Mouse (Mus musculus): ENCODE data around the gene Atp13a3. TPM values are rescaled to one million over a fixed set of nuclear protein-coding genes. Genes with fewer than 3 reads are reported as not detected.
"Not testable (repeated sequence)": the region's sequence is repeated elsewhere in the genome, so short reads cannot be mapped to it uniquely, and the experiment has no call there.

The Atp13a3 gene
- 46.4 and 64.9 TPM in 2 replicates for total RNA-seq (2015; ENCODE audit: low replicate concordance)
- 36.7 and 38.2 TPM in 2 replicates for total RNA-seq (2017; ENCODE audit: low replicate concordance)

DNA sequence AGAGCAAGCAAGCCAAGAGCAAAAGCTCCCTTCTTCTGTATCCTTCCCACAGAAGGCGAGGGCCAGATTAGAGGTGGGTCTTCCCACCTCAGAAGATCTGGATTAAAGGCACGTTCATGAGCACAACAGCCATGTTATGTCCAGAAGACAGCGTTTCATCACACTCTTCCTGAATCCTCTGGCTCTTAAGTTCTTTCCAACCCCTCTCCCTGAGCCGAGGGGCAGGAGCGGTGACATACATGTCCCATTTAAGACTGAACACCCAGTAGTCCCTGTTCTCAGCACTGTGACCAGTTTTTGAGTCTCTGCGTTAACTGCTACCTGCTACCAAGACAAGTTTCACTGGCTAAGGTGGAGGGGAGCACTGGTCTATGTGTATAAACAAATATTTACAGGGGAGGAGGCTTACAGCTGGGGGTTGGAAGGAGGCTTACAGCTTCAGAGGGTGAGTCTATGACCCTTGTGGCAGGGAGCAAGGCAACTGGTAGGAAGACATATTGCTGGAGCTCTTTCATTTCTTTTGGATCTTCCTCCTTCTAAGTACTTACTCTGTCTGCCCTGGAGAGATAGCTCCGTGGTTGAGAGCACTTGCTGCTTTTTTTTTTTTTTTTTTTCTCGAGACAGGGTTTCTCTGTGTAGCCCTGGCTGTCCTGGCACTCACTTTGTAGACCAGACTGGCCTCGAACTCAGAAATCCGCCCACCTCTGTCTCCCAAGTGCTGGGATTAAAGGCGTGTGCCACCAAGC lies at the start of gene Atp13a3:
Gene Atp13a3, minus strand, starts transcription at position 51 of the 746 bp plus-strand sequence.
- ATAC-seq (replicated peaks; ENCODE audit: low FRiP score, poor library complexity, severe bottlenecking), result no peak

DNA sequence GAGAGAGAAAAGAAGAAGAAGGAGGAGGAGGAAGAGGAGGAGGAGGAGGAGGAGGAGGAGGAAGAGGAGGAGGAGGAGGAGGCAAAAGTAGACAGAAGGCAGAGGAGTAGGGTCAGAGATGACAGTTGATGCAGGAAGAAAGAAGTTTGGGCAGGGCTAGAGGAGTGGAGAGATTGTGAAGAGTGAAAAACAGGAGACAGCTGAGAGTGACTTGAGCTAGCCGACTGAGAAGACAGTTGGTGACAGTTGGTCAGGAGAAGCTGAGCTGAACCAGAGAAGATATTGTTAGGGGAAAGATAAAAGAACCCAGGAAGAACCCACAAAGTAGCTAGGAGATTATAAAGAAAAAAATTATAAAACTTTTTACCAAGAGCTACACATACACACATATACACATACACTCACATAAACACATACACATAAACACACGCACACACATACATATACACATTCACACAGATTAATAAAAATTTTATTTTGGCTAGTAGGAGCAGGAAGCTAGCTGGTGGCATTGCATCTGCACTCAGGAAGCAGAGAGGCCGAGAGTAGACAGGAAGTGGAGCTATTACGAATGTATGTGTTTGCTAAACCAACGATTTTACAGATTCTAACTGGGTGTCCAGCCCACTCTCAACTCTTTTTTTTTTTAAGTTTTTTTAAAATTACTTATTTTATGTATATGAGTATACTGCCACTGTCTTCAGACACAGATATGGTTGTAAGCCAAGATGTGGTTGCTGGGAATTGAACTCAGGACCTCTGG lies 47.6 kb upstream of the Atp13a3 start:
- ATAC-seq (replicated peaks; ENCODE audit: low FRiP score, poor library complexity, severe bottlenecking), result no peak

DNA sequence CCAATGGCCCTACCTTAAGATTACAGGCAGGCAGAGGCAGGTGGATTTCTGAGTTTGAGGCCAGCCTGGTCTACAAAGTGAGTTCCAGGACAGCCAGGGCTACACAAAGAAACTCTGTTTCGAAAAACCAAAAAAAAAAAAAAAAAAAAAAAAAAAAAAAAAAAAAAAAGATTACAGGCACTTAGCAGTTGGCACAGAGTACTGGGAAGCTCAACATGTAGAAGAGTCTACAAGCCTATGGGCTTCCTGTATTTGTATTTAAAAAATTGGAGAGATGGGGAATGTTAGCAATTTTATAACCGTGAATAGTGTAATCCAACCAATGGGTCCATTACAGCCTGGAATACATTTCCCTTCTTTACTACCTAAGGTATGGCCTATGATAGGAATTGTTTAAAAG lies 45.4 kb upstream of the Atp13a3 start:
- ATAC-seq (replicated peaks; ENCODE audit: low FRiP score, poor library complexity, severe bottlenecking), result not testable (repeated sequence)

DNA sequence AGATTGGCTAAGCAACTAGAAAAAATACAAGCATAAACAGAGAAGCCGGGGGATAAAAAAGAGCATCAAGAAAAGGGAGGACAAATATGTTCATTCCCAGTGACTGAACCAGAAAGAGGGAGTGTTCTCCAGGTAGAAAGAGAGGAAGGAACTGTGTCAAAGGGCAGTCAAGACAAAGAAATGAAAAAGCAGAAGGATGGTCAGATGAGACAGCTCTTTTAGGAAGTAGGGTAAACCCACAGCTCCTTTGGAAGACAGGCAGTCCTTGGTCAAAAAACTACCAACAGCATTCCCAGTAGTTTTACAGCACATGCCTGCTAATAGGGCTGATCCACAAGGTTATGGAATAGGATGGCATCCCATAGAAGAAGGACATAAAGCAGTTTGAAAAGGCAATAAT lies 43.2 kb upstream of the Atp13a3 start:
- ATAC-seq (replicated peaks; ENCODE audit: low FRiP score, poor library complexity, severe bottlenecking), result no peak

DNA sequence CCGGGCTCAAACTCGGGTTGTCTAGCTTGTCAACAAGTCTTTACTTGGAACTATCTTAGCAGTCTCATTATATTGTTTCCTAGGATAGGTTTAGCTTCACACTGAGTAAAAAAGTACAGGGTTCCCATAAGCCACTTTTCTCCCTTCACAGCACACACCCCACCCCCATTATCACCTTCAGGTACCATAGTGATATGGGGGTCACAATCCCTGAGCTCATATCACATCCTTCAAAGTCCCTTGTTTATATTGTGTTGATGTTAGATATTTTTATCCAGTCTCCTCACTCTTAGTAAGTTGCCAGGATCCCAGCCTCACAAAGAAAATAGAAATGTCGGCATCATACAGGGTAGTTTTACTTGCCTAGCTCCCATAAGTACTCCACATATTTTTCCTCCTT lies 42.4 kb upstream of the Atp13a3 start:
- no peak for ATAC-seq (replicated peaks; ENCODE audit: low FRiP score, poor library complexity, severe bottlenecking)

DNA sequence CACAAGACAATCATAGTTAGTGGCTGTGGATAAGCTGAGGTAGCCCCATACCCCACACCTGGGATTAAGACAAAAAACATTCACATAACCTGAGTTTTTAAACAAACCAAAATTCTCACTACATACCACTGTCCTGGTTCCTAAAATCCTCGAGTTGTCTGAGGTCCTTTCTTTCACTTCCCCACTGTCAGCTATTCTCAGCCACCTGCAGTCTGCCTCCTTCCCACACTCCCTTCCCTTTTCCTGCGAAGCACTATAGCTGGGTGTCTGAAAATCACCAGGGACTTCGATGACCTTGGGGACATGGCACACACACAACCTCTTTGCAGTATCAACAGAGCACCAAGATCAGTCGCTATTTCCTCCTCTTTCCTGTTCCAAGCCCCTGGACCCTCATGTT lies 41.9 kb upstream of the Atp13a3 start:
- no peak for ATAC-seq (replicated peaks; ENCODE audit: low FRiP score, poor library complexity, severe bottlenecking)

DNA sequence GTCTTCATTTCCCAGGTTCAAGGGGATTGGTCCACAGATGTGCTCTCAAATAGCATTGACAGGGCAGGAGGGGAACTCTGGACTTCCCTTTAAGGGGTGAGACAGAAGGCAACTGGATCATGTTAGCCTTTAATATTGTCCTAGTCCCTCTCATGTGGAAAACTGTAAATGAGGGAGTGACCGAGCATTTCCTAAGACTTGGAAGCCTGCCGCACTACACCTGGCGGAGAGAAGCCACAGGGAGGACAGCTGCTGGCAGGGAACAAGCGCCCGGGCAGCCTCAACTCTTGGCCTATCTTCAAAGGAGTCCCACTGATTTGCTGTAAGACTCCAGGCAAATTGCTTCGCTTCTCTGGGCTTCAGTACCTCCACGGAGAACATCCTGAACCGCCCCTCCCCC lies 37.6 kb upstream of the Atp13a3 start:
- no peak for ATAC-seq (replicated peaks; ENCODE audit: low FRiP score, poor library complexity, severe bottlenecking)

DNA sequence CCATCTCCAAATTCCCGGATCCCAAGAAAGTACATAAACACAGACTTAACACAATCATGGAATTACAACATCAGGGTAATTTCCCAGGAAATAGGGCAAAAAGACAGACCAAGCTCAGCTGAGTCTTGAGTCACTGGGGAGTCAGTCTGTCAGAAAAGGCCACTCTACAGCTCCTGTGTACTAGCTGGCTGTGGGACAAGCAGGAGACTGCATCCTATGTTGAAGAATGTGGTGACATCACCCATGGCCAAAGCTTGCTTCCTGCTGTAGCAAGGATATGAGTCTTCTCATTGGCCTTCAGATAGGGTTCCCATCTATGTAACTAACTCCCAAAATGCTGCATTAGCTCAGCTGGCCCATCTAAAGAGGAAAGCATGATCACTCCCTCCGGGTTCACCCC lies 36.7 kb upstream of the Atp13a3 start:
- no peak for ATAC-seq (replicated peaks; ENCODE audit: low FRiP score, poor library complexity, severe bottlenecking)

DNA sequence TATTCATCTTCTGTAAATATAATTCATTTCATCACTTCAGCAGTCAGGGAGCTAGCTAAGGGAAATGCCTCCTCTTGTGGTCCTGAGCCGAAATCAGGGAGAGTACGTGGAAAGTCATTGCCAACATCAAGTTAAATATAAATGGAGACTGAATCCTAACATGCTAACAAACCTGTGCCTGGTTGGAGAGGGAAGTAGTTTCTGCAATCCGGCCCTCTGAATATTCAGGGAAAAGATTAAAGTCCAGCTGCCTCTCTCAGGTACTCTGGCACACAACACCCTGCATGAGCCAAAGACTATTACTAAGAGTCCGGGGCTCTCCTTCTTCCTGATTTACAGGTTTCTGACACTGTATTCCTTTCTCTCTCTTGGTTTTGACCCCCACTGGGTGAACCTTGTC lies 35.6 kb upstream of the Atp13a3 start:
- ATAC-seq (replicated peaks; ENCODE audit: low FRiP score, poor library complexity, severe bottlenecking), result no peak

DNA sequence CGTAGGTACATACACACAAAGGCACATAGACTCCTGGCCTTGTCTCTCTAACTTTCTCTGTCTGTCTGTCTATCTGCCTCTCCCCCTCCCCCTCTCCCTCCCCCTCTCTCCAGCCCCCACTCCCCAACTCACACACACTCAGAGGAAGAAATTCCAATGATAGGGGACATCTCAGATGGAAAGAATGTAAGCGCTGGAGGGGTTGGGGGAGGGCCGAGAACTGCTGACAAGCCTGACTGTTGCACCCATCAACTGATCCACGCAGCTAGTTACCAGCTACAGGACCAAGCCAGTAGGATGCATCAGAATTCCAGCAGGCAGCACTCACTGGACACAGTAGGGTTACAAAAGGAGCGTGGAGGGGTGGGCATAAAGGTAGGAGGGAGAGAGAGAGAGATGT lies 34.1 kb upstream of the Atp13a3 start:
- ATAC-seq (replicated peaks; ENCODE audit: low FRiP score, poor library complexity, severe bottlenecking), result no peak

DNA sequence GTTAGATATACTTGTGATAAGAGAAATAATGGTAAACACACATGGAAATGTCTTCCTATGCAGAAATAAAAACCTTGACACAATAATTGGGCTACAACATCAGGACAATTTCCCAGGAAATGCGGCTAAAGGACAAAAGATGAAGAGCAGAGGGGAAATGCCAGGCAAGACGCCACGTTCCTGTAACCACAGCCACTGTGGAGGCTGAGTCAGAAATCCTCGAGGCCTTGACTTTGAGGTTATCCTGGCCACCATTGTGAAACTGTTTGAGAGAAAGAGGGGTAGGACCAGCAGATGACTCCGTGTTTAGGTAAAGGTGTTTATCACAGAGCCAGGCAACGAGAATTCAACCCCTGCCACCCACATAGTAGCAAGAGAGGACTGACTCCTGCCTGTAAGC lies 33.6 kb upstream of the Atp13a3 start:
- ATAC-seq (replicated peaks; ENCODE audit: low FRiP score, poor library complexity, severe bottlenecking), result no peak

DNA sequence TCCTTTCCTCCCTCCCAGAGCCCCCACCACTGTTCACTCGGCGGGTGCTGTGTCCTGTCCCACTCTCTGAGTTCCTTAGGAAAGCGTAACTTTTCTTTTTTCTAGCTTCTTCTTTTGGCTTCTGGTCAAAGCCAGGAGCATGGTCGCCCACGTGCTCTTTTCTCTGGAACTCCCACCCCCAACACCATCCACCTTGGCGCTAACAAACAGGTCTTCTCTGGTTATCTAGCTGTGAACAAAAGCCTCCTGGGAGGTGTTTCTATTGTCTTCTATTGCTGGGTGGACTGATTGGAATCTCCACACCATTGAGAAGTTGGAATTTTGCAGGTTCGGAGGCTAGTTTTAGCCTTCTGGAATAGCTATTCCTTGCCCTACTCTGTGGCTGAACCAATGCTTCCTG lies 30.5 kb upstream of the Atp13a3 start:
- no peak for ATAC-seq (replicated peaks; ENCODE audit: low FRiP score, poor library complexity, severe bottlenecking)

DNA sequence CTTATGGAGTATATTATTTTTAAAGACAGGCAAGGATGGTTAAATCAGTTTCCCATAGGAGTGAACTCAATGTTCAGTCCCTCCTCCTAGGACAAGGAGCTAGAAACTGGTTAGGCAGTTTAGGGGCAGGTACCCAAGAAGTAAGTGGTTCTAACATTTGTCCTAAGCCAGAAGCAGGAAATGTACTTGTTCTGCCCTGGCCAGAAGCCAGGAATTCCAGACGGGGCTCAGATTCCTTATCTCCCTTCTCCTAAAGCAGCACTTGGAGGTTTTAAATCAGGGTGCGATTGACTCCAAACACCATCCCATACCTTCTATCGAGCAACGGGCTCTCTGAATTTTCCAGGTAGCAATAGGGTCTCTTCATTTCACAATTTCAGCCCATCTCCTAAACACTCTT lies 29.6 kb upstream of the Atp13a3 start:
- ATAC-seq (replicated peaks; ENCODE audit: low FRiP score, poor library complexity, severe bottlenecking), result no peak

DNA sequence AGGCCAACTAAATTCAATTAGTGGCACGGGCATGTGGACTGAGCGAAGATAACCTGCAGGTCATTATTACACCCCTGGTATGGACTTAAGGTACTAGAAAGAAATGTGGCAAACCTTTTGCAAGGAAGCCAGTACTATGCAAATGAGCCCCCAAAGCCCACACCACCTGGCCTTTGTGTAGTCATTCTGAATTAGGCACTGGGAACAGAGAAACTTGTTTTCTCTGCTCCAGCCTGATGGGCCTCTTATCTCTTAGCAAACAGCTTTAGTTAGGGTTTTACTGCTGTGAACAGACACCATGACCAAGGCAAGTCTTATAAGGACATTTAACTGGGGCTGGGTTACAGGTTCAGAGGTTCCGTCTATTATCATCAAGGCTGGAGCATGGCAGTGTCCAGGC lies 27.4 kb upstream of the Atp13a3 start:
- ATAC-seq (replicated peaks; ENCODE audit: low FRiP score, poor library complexity, severe bottlenecking), result no peak

DNA sequence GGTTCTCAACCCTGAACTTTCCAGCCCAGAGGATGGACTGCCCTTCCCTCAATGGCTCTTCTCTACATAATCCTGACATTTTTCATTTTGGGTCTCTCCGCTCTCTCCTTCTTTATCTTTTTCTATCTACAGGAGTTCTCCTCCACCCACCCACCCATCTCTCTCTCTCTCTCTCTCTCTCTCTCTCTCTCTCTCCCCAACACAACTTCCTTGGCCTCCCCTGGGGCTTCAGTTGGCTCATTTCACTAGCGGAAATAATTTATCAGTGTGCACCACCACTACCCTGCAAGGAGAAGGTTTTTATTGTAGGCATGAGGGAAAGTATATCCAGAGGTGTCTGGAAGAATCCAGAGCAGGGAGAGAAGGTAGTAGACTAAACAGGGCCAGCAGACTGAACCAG lies 26.3 kb upstream of the Atp13a3 start:
- ATAC-seq (replicated peaks; ENCODE audit: low FRiP score, poor library complexity, severe bottlenecking), result no peak

DNA sequence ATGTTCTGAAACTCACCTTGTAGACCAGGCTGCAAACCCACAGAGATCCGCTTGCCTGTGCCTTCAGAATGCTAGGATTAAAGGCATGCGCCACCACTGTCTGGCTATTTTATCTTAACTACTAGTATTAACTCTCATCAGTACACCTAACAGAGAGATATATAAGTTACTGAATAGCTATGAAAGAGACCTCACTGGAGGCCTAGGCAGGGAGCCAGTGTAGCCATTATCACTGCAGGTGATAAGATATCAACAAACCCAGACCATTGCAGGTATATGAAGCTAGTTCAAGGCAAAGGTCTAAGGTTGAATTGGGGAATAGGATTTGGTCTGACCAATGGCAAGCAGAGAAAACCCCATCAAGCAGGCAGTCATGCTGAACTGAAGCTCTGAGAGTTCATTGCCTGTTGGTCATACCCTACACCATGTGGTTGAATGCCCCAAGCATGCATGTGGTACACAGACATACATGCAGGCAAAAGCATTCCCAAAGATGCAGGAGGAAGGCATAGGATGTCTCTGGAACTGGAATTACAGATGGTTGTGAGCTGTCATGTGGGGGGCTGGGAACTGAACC lies 24.8 kb upstream of the Atp13a3 start:
- no peak for ATAC-seq (replicated peaks; ENCODE audit: low FRiP score, poor library complexity, severe bottlenecking)

DNA sequence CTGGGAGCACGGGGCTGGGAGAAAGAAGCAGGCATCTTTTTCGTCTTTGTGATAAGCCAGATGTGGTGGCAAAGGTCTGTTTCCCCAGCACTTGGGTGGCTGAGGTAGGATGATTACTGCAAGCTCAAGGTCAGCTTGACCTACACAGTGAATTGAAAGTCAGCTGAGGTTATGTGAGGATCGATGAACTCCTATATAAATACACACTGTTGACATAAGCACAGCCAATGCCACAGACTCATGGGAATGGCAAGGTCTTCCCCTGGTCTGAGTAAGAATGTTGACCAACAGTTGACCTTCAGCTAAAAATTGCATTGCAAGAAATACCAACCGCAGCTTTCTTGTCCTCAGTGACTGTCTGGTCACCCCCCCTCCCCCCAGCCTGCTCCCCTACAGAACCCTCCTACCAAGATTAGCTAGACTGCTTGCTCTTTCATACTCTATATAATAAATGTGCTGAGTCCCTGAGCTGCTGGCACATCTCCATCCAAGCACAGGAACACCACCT lies 23.0 kb upstream of the Atp13a3 start:
- ATAC-seq (replicated peaks; ENCODE audit: low FRiP score, poor library complexity, severe bottlenecking), result no peak

DNA sequence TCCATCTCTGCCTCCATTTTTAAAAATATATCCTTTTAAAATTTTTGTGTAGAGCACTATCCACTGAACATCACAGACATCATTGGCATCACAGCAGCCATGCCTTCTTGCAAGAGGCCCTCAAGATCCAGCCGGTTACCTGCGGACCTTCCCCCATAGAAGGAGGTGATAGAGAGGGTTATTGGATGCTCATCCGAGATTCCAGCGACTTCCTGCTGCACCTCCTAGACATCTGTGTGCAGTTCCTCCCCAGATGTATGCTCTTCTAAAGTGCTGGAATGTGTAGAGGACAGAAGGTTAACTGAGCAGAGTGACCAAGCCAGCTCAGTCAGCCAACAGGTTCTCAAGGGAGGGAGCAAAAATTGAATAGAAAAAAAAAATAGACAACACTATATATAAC lies 21.7 kb upstream of the Atp13a3 start:
- no peak for ATAC-seq (replicated peaks; ENCODE audit: low FRiP score, poor library complexity, severe bottlenecking)

DNA sequence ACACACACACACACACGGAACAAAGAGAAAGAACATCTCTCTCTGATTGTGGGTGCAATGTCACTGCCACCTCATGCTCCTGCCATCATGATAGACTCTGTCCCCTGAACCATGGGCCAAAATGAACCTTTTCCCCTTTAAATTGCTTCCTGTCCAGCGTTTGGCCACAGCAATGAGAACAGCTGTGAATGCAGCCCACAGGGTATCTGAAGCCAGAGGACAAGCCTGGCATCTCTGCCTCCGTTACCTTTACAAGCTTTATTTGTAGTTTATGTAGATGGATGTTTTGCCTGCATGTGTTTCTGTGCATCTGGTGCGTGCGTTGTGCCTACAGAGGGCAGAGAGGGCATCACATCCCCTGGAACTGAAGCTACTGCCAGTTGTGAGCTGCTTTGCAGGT lies 21.2 kb upstream of the Atp13a3 start:
- no peak for ATAC-seq (replicated peaks; ENCODE audit: low FRiP score, poor library complexity, severe bottlenecking)

DNA sequence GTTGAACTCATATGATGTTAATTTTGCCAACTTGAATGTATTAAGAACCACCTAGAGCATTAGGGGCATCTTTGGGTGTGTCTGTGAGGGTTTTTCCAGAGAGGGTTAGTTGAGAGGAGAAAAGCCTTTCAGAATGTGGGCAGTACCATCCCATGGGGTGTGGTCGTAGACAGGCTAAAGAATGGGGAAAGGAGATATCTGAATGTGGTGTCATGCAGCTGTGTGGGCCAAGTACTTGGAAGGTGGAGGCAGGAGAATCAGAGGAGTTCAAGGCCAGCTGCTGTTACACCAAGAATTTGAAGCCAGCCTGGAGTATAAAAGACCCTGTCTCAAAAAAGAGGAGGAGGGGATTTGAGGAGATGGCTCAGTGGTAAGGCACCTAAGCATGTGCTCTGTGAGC lies 20.2 kb upstream of the Atp13a3 start:
- peak; percentile 79 for ATAC-seq (replicated peaks; ENCODE audit: low FRiP score, poor library complexity, severe bottlenecking)

DNA sequence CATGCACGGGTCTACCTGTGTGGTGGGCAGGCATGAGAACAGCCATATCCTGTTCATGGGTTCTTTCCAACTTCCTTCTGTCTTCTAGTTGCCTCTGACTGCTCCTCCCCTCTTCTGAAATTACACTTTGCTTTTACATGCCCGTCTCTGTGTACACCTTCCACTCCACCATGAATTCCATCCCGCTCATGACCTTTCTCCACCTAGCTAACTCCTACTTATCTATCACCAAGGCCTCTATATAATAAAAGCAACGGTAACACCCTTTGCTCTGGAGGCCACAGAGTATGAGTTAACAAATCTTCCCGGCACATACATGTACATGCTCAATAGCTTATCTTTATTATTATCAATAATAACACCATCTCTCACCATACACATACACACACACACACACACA lies 18.3 kb upstream of the Atp13a3 start:
- ATAC-seq (replicated peaks; ENCODE audit: low FRiP score, poor library complexity, severe bottlenecking), result no peak

Measured in erythroblast, adult 5-6 weeks (primary cell).